Mouse (Mus musculus): ENCODE results near the gene Rad9a. TPM values are rescaled to one million over a fixed set of nuclear protein-coding genes. Genes with fewer than 3 reads are reported as not detected.
A peak's percentile ranks its signal among the peaks of the same experiment; 100 is the strongest.

The Rad9a gene
- polyA plus RNA-seq, 1 experiment: 33.3 TPM

DNA sequence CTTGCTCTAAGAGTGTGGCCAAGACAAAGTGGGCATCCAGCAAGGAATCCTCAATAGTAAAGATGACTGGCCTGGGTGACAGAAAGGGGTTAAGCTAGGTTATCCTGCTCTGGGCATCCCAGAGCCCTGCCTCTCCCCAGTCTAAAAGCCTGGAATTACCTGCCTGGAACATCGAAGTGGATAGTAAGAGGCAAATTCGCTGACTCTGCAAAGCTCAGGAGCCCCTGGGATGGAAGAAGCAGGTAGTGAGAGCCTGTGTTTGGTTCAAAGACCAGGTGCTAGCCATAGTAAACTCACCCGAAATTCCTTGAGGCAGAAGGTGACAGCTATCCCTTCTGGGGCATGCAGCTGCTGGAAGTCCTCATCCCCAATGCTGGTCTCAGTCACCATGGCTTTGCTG is 4.3 kb downstream of the Rad9a start:
- peaks cover 67% of the 10 kb centered on the region for H3K36me3 ChIP-seq (ENCODE audit: control insufficient read depth, insufficient read depth)
- no peak for TF ChIP-seq MAX (IDR thresholded peaks at IDR 0.05)
- TF ChIP-seq MYOG (IDR thresholded peaks at IDR 0.05; ENCODE audit: control insufficient read depth, extremely low read depth, insufficient read length): no peak
- TF ChIP-seq FOSL1 (IDR thresholded peaks at IDR 0.05; ENCODE audit: insufficient read depth, low read length, poor library complexity, severe bottlenecking): no peak
- no peak for TF ChIP-seq CEBPB (IDR thresholded peaks at IDR 0.05; ENCODE audit: low read depth)
- TF ChIP-seq MYOD1 (IDR thresholded peaks at IDR 0.05; ENCODE audit: control insufficient read depth, insufficient read length, low read depth): no peak
- TF ChIP-seq CTCF (IDR thresholded peaks at IDR 0.05; ENCODE audit: control insufficient read depth, insufficient read depth, insufficient read length): no peak
- TF ChIP-seq USF1 (IDR thresholded peaks at IDR 0.05; ENCODE audit: low read depth): no peak
- H3K4me3 ChIP-seq (ENCODE audit: insufficient read depth, poor library complexity, severe bottlenecking): no peak overlapping the region
- H3ac ChIP-seq (ENCODE audit: control insufficient read depth, insufficient read length, low read depth): no peak overlapping the region
- peaks cover 38% of the 10 kb centered on the region for H3K79me3 ChIP-seq (ENCODE audit: low read depth)
- H3K27me3 ChIP-seq (ENCODE audit: control insufficient read depth, insufficient read depth, insufficient read length): no peaks in the 10 kb centered on the region
- peaks cover 73% of the 10 kb centered on the region for H3K79me2 ChIP-seq (ENCODE audit: control insufficient read depth, insufficient read depth)

DNA sequence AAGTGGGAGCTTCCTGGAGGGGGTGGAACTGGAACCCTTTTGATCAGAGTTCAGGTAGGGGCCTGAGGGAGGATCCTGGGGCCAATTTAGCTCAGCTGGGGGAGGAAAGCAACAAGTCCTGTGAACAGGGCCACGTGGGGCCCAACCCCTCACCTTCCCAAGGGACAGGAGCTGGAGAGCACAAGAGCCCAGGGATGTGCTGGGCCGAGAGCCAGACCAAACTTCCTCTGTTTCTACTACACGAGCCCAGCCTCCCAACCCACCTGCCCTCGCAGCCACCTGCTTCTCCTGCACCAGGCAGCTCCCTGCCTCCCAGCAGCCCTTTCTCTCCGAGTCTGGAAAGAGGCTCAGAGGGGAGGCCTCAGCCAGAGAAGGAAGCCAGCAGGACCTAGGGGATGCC is 4.9 kb downstream of the Rad9a start:
- Histone ChIP-seq H3K79me3 (ENCODE audit: low read depth) (peaks cover 38% of the 10 kb centered on the region), H3ac (ENCODE audit: control insufficient read depth, insufficient read length, low read depth) (no peak overlapping the region), H3K4me3 (ENCODE audit: insufficient read depth, poor library complexity, severe bottlenecking) (no peak overlapping the region), H3K36me3 (ENCODE audit: control insufficient read depth, insufficient read depth) (peaks cover 67% of the 10 kb centered on the region), H3K79me2 (ENCODE audit: control insufficient read depth, insufficient read depth) (peaks cover 75% of the 10 kb centered on the region), H3K27me3 (ENCODE audit: control insufficient read depth, insufficient read depth, insufficient read length) (no peaks in the 10 kb centered on the region)
- TF ChIP-seq USF1 (IDR thresholded peaks at IDR 0.05; ENCODE audit: low read depth): peak; percentile 25
- TF ChIP-seq MYOG (IDR thresholded peaks at IDR 0.05; ENCODE audit: control insufficient read depth, extremely low read depth, insufficient read length): no peak
- no peak for TF ChIP-seq MAX (IDR thresholded peaks at IDR 0.05)

DNA sequence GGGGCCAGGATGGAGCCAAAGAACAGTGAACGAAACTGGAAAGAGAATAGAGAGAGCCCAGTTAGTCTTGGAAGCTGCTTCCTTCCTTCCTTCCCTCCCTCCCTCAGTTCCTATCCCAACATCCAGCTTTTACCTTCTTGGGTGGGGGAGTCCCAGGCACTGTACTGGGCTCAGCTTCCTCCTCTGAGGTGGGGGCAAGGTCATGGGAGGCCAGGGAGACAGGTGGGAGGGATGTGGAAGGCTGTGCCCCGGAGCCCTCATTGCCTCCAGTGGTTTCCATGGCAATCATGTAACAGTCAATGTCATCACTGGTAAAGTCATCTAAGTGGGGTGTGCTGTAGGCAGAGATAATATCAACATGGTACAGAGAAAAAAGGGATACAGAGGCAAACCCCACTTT is 5.4 kb downstream of the Rad9a start:
- no peak overlapping the region for H3ac ChIP-seq (ENCODE audit: control insufficient read depth, insufficient read length, low read depth)

DNA sequence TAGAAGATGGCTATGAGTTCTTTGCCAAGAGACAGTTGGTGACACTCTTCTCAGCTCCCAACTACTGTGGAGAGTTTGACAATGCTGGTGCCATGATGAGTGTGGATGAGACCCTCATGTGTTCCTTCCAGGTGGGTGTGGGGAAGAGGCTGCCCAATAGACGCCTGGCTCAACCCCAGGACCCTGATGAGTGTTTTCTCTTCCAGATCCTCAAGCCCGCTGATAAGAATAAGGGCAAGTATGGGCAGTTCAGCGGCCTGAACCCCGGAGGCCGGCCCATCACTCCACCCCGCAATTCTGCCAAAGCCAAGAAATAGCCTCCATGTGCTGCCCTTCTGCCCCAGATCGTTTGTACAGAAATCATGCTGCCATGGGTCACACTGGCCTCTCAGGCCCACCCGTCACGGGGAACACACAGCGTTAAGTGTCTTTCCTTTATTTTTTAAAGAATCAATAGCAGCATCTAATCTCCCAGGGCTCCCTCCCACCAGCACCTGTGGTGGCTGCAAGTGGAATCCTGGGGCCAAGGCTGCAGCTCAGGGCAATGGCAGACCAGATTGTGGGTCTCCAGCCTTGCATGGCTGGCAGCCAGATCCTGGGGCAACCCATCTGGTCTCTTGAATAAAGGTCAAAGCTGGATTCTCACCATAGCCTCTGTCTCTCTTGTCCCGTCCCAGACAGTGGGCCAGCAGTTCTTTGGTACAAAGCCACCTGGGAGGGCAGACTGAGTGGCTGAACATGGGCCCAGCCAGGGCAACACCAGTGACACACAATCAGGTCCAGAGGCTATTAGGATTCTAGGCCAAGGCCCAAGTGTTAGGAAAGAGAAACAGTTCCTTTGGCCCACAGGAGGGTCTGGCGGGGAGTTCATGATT is 6.4 kb downstream of the Rad9a start:
- TF ChIP-seq MYOG (IDR thresholded peaks at IDR 0.05; ENCODE audit: control insufficient read depth, extremely low read depth, insufficient read length): no peak
- no peak for TF ChIP-seq USF1 (IDR thresholded peaks at IDR 0.05; ENCODE audit: low read depth)
- TF ChIP-seq MAX (IDR thresholded peaks at IDR 0.05): no peak
- no peak for TF ChIP-seq CTCF (IDR thresholded peaks at IDR 0.05; ENCODE audit: control insufficient read depth, insufficient read depth, insufficient read length)
- no peak for TF ChIP-seq FOSL1 (IDR thresholded peaks at IDR 0.05; ENCODE audit: insufficient read depth, low read length, poor library complexity, severe bottlenecking)
- no peak for TF ChIP-seq CEBPB (IDR thresholded peaks at IDR 0.05; ENCODE audit: low read depth)
- no peak for TF ChIP-seq MYOD1 (IDR thresholded peaks at IDR 0.05; ENCODE audit: control insufficient read depth, insufficient read length, low read depth)
- Histone ChIP-seq H3K4me3 (ENCODE audit: insufficient read depth, poor library complexity, severe bottlenecking) (no peak overlapping the region), H3K79me2 (ENCODE audit: control insufficient read depth, insufficient read depth) (peaks cover 60% of the 10 kb centered on the region), H3ac (ENCODE audit: control insufficient read depth, insufficient read length, low read depth) (no peak overlapping the region), H3K36me3 (ENCODE audit: control insufficient read depth, insufficient read depth) (peaks cover 67% of the 10 kb centered on the region), H3K79me3 (ENCODE audit: low read depth) (peaks cover 29% of the 10 kb centered on the region), H3K27me3 (ENCODE audit: control insufficient read depth, insufficient read depth, insufficient read length) (no peaks in the 10 kb centered on the region)

More for the DNA sequence above, 5.4 kb downstream of the Rad9a start:
- Histone ChIP-seq H3K79me2 (ENCODE audit: control insufficient read depth, insufficient read depth) (peaks cover 71% of the 10 kb centered on the region), H3K27me3 (ENCODE audit: control insufficient read depth, insufficient read depth, insufficient read length) (no peaks in the 10 kb centered on the region), H3K36me3 (ENCODE audit: control insufficient read depth, insufficient read depth) (peaks cover 67% of the 10 kb centered on the region), H3K79me3 (ENCODE audit: low read depth) (peaks cover 38% of the 10 kb centered on the region), H3K4me3 (ENCODE audit: insufficient read depth, poor library complexity, severe bottlenecking) (no peak overlapping the region)
- TF ChIP-seq CEBPB (IDR thresholded peaks at IDR 0.05; ENCODE audit: low read depth) (no peak), MYOD1 (IDR thresholded peaks at IDR 0.05; ENCODE audit: control insufficient read depth, insufficient read length, low read depth) (no peak), USF1 (IDR thresholded peaks at IDR 0.05; ENCODE audit: low read depth) (no peak), CTCF (IDR thresholded peaks at IDR 0.05; ENCODE audit: control insufficient read depth, insufficient read depth, insufficient read length) (no peak), MAX (IDR thresholded peaks at IDR 0.05) (no peak), FOSL1 (IDR thresholded peaks at IDR 0.05; ENCODE audit: insufficient read depth, low read length, poor library complexity, severe bottlenecking) (no peak), MYOG (IDR thresholded peaks at IDR 0.05; ENCODE audit: control insufficient read depth, extremely low read depth, insufficient read length) (no peak)

DNA sequence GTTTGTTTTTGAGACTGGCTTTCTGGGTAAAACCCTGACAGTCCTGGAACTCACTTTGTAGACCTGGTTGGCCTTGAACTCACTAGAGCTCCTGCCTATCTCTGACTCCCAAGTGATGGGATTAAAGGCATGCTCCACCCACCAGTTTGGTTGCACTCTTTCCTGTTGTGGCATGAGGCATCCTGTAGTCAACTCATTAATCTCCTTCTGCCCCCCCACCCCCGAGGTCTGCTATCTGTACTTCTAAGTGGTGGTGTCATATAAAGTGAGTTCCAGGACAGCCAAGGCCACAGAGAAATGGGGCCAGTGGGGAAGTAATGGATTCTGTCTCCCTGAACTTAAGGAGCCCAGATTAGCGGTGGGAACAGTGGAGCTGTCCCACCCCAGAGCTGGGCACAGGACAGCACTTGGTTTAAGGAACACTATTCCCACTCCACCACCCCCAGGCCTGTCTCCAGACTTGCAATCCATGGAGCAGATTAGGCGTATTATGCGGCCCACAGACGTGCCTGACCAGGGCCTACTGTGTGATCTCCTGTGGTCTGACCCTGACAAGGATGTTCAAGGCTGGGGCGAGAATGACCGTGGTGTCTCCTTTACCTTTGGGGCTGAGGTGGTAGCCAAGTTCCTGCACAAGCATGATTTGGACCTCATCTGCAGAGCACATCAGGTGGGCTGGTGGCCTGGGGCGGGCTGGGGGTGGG is 7.3 kb downstream of the Rad9a start:
- Histone ChIP-seq H3K4me3 (ENCODE audit: insufficient read depth, poor library complexity, severe bottlenecking) (no peak overlapping the region), H3K27me3 (ENCODE audit: control insufficient read depth, insufficient read depth, insufficient read length) (no peaks in the 10 kb centered on the region), H3K36me3 (ENCODE audit: control insufficient read depth, insufficient read depth) (peaks cover 58% of the 10 kb centered on the region), H3K79me2 (ENCODE audit: control insufficient read depth, insufficient read depth) (peaks cover 52% of the 10 kb centered on the region), H3ac (ENCODE audit: control insufficient read depth, insufficient read length, low read depth) (no peak overlapping the region), H3K79me3 (ENCODE audit: low read depth) (peaks cover 25% of the 10 kb centered on the region)
- TF ChIP-seq MYOG (IDR thresholded peaks at IDR 0.05; ENCODE audit: control insufficient read depth, extremely low read depth, insufficient read length) (no peak), FOSL1 (IDR thresholded peaks at IDR 0.05; ENCODE audit: insufficient read depth, low read length, poor library complexity, severe bottlenecking) (no peak), CEBPB (IDR thresholded peaks at IDR 0.05; ENCODE audit: low read depth) (no peak), CTCF (IDR thresholded peaks at IDR 0.05; ENCODE audit: control insufficient read depth, insufficient read depth, insufficient read length) (no peak), MAX (IDR thresholded peaks at IDR 0.05) (no peak), MYOD1 (IDR thresholded peaks at IDR 0.05; ENCODE audit: control insufficient read depth, insufficient read length, low read depth) (no peak), USF1 (IDR thresholded peaks at IDR 0.05; ENCODE audit: low read depth) (no peak)

Data from C2C12 (cell line).